Mouse (Mus musculus) stomach, postnatal 0 days (tissue): Measurements from ENCODE around the gene Smcr8. TPM values are rescaled to one million over a fixed set of nuclear protein-coding genes. Genes with fewer than 3 reads are reported as not detected.

ENCODE experiments used
- ATAC-seq: fragments of 200-750 bp; cut with Nextera tagmentation; 2 replicates; pipeline ENCODE4 v1.8.0; 2017; ENCODE audit not compliant: low FRiP score, low TSS enrichment
- DNase-seq: peaks from one replicate; pipeline ENCODE4 v3.0.0-alpha.2; 2016; ENCODE audit warnings: low spot score
- H3K27ac ChIP-seq: fragments of 300-500 bp; sonication (generic); replicated peaks from 2 replicates; pipeline ENCODE4 v1.5.1; 2014; ENCODE audit warnings: mild to moderate bottlenecking, control low read depth
- H3K27me3 ChIP-seq: fragments of 300-500 bp; sonication (generic); 2 replicates; pipeline ENCODE4 v1.6.1; 2014; ENCODE audit warnings: low read length; ENCODE audit not compliant: control insufficient read depth, insufficient read depth
- H3K36me3 ChIP-seq: fragments of 300-500 bp; sonication (generic); 2 replicates; pipeline ENCODE4 v1.6.1; 2014; ENCODE audit warnings: low read length, mixed read lengths; ENCODE audit not compliant: control insufficient read depth, insufficient read depth
- H3K4me1 ChIP-seq: fragments of 300-500 bp; sonication (generic); replicated peaks from 2 replicates; pipeline ENCODE4 v1.6.1; 2014; ENCODE audit warnings: antibody characterized with exemption; ENCODE audit not compliant: control insufficient read depth, insufficient read depth
- H3K4me2 ChIP-seq: fragments of 300-500 bp; sonication (generic); replicated peaks from 2 replicates; pipeline ENCODE4 v1.6.1; 2014; ENCODE audit warnings: low read depth, mild to moderate bottlenecking, control low read depth, moderate library complexity
- H3K4me3 ChIP-seq: fragments of 300-500 bp; sonication (generic); 2 replicates; pipeline ENCODE4 v1.5.1; 2014; ENCODE audit warnings: low read depth, low read length, control low read depth
- H3K9ac ChIP-seq: fragments of 300-500 bp; sonication (generic); 2 replicates; pipeline ENCODE4 v1.6.1; 2014; ENCODE audit warnings: mild to moderate bottlenecking, low read length, control low read depth, mixed read lengths
- H3K9me3 ChIP-seq: fragments of 300-500 bp; sonication (generic); 2 replicates; pipeline ENCODE4 v1.6.1; 2016; ENCODE audit warnings: low read length; ENCODE audit not compliant: control insufficient read depth
- CTCF ChIP-seq: IDR thresholded peaks from 2 replicates; pipeline ENCODE4 v1.5.1; 2016; ENCODE audit warnings: antibody characterized with exemption, low read depth, mild to moderate bottlenecking, moderate library complexity
- EP300 ChIP-seq: optimal IDR thresholded peaks from 2 replicates; pipeline ENCODE3; 2016; ENCODE audit warnings: antibody characterized with exemption
- WGBS: fragments of 180-500 bp; shearing (Covaris S2); extraction: QIAGEN DNeasy Blood & Tissue Kit; methylation state at CpG from one replicate; pipeline ENCODE4 v1.1.7; 2014; 5-methylcytosine and 5-hydroxymethylcytosine counted together
- polyA plus RNA-seq: library from polyadenylated mRNA; unstranded; fragments of >200 nt; fragmentation: Nextera tagmentation; extraction: Ambion mirVana; gene quantifications from 2 replicates; pipeline ENCODE4 v1.2.1, GENCODE M21; 2015

Smcr8 gene
- polyA plus RNA-seq, 1 experiment from 2014 or later = 1.7 TPM

DNA sequence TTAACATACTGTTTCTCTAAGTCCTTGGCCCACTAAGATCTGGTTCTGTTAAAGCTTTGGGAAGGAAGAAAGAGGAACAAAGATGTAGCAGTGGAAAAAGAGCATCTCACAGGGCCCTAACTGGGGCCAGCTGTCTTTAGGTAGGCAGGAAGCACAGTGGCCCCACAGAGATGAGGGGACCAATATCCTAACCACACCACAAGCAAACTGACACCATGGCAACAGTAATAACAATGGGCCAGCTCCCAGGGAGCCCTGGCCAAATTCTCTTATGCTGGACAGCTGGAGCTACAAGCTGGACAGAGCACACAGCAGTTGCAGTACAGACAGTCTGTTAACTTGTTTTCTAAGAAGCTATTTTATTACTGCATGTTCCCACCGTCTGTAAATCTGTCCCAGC, 10.3 kb downstream of the Smcr8 start:
- H3K36me3 ChIP-seq = peaks cover 30% of the 10 kb centered on the region
- H3K9ac ChIP-seq = no peak overlapping the region
- no peak overlapping the region for H3K4me3 ChIP-seq
- no peaks in the 10 kb centered on the region for H3K4me1 ChIP-seq
- no peaks in the 10 kb centered on the region for H3K9me3 ChIP-seq
- TF ChIP-seq EP300 (no peak), CTCF (no peak)
- ATAC-seq (no peak), DNase-seq (no peak)
- H3K4me2 ChIP-seq = no peak overlapping the region
- WGBS = 68% methylated on average over 1 of the region's 1 CpGs
- no peak overlapping the region for H3K27ac ChIP-seq
- no peaks in the 10 kb centered on the region for H3K27me3 ChIP-seq

DNA sequence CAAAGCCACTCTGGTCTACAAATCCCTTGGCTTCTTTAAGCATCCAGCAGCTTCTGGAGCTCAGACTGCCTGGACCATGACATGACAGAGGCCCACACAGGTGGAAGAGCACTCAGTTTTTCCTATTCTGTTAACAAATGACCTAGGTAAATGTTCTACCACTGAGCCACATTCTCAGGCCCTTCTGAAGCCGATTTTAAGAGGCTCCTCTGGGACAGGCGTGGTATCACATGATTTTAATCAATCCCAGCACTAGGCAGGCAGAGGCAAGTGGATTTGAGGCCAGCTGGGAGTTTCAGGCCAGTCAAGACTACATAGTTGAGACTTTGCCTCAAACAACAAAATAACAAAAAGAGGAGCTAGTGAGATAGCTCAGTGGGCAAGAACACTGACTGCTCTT, 13.1 kb downstream of the Smcr8 start:
- TF ChIP-seq EP300 (no peak), CTCF (no peak)
- Histone ChIP-seq H3K36me3 (peaks cover 12% of the 10 kb centered on the region; the same call in 1 of the 2 replicates), H3K9me3 (no peaks in the 10 kb centered on the region), H3K9ac (no peak overlapping the region), H3K27ac (no peak overlapping the region), H3K4me2 (no peak overlapping the region), H3K4me1 (no peaks in the 10 kb centered on the region), H3K4me3 (no peak overlapping the region), H3K27me3 (no peaks in the 10 kb centered on the region)
- DNase-seq (no peak), ATAC-seq (no peak)
- WGBS = 79% methylated on average over 2 of the region's 2 CpGs

DNA sequence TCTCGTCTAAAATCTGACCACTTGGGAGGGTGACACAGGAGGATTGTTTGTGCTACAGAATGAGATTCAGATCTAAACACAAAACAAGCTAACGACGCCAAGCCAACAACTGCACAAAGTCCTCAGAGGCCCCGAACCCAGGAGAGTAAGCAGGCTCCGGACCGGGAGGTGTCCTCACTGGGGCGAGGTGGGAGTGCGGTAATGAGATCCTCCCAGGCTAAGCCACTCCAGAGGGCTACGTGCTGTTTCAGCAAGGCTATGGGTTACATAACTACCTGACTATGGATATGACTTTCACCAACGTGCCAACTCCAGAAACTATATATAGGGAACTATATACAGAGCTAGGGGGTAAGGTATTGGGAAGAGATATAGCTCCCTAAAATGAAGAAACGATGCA, 19.0 kb downstream of the Smcr8 start:
- WGBS = 86% methylated on average over 11 of the region's 11 CpGs
- Histone ChIP-seq H3K27ac (no peak overlapping the region), H3K9ac (no peak overlapping the region), H3K9me3 (no peaks in the 10 kb centered on the region), H3K4me3 (no peak overlapping the region), H3K4me2 (no peak overlapping the region), H3K36me3 (no peaks in the 10 kb centered on the region), H3K27me3 (no peaks in the 10 kb centered on the region), H3K4me1 (no peaks in the 10 kb centered on the region)
- ATAC-seq (no peak), DNase-seq (no peak)
- no peak for TF ChIP-seq EP300
- no peak for TF ChIP-seq CTCF

GRCm38 (mm10) chr11:60799977-60800376, 22.7 kb downstream of the Smcr8 start:
- 78% methylated on average over 4 of the region's 4 CpGs for WGBS
- H3K4me3 ChIP-seq = no peak overlapping the region
- no peaks in the 10 kb centered on the region for H3K4me1 ChIP-seq
- H3K9ac ChIP-seq = no peak overlapping the region
- H3K9me3 ChIP-seq = no peaks in the 10 kb centered on the region
- TF ChIP-seq EP300 = no peak
- TF ChIP-seq CTCF = peak; percentile 22; the same call in 1 of the 2 replicates
- DNase-seq (no peak), ATAC-seq (no peak)
- no peak overlapping the region for H3K27ac ChIP-seq
- no peaks in the 10 kb centered on the region for H3K27me3 ChIP-seq
- H3K36me3 ChIP-seq = no peaks in the 10 kb centered on the region
- H3K4me2 ChIP-seq = no peak overlapping the region

GRCm38 (mm10) chr11:60800892-60801291, 23.6 kb downstream of the Smcr8 start:
- Histone ChIP-seq H3K4me1 (no peaks in the 10 kb centered on the region), H3K4me3 (no peak overlapping the region), H3K4me2 (no peak overlapping the region), H3K27me3 (no peaks in the 10 kb centered on the region), H3K9ac (no peak overlapping the region), H3K27ac (no peak overlapping the region), H3K9me3 (no peaks in the 10 kb centered on the region), H3K36me3 (no peaks in the 10 kb centered on the region)
- DNase-seq = no peak
- no peak for ATAC-seq
- TF ChIP-seq CTCF (no peak), EP300 (no peak)
- 94% methylated on average over 1 of the region's 1 CpGs for WGBS

DNA sequence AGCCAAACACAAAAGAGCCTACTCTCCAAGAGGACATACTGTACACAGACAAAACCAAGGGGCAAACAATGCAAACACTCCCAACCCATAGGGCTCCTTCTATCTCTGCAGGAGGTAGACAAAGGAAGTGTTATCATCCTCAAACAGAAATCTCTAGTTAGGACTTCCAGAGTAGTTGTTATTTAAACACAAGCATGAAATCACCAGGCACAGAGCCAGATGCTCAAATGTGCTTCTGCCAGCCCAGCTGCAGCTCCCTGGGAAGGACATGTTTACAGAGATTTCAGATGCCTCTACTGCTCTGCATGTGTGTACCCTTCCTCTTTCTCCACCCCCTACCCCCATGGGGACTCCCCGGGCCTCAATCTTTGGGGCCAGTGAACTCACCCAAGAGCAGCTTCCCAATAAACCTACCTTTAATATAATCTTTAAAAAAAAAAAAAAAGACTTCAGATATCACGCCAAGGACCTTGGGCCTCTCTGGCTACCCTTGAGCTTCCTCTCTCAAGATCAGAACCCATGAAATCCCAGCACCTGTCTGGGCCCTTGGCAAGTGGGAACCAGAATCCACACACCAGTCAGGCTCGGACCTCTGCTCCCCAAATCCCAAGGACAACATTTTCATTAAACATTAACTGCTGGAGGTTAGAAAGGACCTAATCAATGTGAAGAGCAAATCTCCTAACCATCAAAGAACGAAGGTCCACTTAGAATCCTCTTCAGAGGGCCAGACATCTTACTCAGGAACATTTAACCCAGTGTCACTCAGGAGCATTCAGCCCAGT, 31.2 kb downstream of the Smcr8 start:
- Histone ChIP-seq H3K4me3 (no peak overlapping the region), H3K27ac (0 out of 2 replicates have a peak overlapping the region, but pooled peaks have one; percentile 5), H3K4me1 (peaks cover 3% of the 10 kb centered on the region), H3K9me3 (no peaks in the 10 kb centered on the region), H3K4me2 (0 out of 2 replicates have a peak overlapping the region, but pooled peaks have one; percentile 12), H3K9ac (no peak overlapping the region), H3K36me3 (no peaks in the 10 kb centered on the region), H3K27me3 (no peaks in the 10 kb centered on the region)
- DNase-seq = peak; percentile 48
- 35% methylated on average over 4 of the region's 4 CpGs for WGBS
- no peak for ATAC-seq
- no peak for TF ChIP-seq EP300
- no peak for TF ChIP-seq CTCF
